Mouse (Mus musculus): Measurements from ENCODE around the gene Ctnnd2. TPM values are rescaled to one million over a fixed set of nuclear protein-coding genes. Genes with fewer than 3 reads are reported as not detected.

Ctnnd2 gene
- total RNA-seq, 2 experiments from 2014 or later: 0.31 to 0.41 TPM

DNA sequence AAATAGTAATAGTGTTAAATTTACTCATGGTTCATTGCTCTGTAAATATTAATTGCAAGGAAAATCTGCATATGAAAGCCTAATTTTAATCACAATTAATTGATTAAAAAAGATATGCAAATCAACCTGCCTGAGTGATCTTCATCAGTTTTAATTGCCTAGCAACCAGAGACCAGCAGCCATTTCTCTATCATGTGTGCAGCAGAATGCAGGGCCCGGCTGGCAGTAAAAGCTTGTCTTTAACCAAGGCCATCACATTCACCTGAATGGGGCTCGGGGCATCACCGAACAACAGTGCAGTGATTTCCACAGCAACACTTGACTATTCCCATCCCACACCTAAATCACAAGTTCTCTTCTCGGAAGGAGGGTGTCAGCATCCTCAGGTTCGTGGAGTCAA is 553.7 kb downstream of the Ctnnd2 start:
- DNase-seq: no peak

DNA sequence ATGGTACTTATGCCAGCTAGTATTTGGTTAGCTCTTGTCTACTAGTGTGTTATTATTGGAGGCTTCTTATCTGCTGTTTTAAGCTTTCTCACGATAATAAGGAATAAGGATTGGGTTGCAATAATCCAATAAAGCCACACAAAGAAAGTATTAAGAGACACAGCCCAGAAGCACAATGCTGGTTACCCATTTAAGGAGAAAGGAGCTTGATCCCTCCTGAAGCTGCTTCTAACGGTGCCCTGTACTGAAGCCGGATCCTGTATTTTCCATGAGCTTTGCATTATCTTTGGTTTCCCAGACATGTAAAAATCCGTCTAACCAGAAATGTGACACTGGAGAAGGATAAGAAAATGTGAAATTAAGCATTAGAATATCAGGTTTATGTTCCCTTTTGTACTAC is 565.8 kb downstream of the Ctnnd2 start:
- no peak for DNase-seq

DNA sequence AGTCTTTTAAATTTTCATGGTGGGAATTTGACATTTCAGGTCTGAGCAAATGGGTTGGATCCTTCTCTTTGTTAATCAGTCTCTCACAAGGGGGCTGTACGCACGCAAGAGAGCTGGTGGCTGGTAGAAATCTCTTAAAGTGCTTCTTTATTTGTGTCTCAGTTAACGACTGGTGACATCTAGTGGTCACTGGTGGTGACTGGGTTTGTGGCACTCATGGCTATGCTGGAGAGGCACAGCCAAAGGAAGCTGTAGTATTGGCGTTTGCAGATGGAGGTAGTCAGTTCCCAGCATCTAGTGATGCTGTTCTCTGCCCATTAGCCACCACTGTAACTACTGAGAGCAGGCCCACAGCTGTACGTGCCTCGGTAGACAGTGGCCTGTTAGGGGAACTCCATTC is 568.3 kb downstream of the Ctnnd2 start:
- DNase-seq: peak; percentile 72

DNA sequence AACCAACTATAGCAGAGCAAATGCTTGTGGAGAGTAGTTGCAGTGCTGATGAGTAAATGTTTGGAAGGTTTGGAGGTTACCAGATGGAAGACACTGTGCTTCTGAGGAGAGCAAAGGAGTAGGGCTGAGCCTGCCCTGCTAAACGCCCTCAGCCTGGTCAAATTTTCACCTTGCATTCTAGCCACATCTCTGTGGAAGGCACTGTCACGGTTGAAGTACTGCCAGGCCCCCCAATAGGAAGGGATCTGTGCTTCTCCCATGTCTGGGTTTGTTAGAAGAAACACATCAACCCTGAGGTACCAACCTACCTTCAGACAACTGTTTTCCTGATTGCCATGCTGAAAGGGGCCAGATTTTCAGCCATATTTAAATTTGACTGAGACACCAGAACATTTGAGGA is 585.6 kb downstream of the Ctnnd2 start:
- no peak for DNase-seq

DNA sequence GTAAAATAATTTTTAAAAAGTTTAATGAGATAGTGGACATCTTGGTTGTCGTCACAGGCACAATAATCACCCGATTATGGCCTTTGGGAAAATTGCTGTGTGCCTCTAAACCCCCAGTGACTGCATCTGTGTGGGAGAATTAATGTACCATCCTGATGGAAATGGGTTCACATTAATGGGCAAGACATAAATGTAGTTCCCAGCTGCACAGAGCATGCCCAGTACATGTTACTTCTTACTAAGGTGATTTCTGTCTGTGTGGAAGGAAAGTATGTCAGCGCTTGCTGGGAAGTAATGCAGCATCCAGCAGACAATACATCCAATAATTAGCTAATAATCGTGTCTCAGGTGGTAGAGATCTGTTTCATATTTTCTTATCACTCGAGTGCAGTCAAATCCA is 589.8 kb downstream of the Ctnnd2 start:
- no peak for DNase-seq

DNA sequence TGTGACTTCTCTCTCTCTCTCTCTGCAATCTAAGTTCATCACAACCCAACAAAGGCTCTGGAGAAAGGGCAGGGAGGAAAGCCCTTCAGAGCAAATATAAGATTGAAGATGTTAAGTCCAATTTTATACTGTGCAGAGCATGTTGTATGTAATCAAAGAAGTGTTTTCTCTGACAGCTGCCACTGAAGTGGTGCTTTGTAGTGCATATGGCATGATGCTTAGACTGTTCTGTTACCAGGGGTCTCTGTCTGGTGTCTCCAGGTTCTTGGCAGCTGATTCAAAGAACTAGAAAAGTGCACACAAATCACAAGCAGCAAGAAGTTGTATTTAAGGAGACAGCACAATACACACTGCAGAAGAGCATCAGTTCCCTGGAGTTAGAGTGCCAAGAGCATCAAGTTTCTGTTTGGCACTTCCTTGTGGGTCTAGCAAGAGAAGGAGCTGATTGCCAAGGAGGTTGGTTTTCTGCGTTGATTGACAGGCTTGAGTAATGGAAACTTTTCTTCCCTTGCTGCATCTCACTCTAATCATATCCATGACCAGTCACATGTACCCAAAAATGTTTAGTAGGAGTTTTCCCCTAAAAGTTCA is 590.4 kb downstream of the Ctnnd2 start:
- DNase-seq: no peak

DNA sequence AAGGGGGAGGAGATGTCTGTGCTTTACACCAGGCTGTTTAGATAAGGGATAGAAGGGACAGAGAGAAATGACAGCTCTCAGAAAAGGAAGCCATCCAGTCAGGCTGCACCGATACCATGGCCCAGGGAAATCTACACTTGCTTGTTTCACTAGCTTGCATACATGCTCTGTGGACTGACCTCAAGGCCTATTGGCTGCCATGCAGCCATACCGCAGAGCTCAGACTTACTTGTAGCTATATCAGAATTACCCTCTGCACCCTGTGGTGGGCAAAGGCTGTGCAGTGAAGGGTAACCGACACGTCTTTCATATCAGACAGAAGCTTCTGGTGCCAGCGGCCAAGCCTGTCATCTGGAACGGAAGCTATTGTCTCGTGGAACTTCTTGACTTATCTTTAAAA is 604.5 kb downstream of the Ctnnd2 start:
- DNase-seq: no peak

DNA sequence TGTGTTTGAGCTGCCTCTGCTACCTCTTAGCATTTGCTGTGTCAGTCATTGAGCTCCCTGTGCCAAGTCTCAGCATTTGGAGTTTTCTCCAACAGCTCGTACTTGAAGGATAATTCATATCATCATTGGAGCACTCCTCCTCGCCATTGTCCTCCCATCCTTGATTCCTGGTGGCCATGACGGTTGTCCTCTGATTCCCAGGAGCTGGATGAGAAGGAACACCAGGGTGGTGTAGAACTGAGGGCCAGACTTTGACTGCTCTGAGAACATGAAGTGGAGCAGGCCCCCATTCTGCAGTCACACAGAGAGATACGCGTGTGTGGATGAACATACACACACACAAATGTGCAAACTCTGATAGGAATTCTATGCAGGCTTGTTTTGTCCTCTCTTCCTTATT is 605.4 kb downstream of the Ctnnd2 start:
- DNase-seq: no peak

DNA sequence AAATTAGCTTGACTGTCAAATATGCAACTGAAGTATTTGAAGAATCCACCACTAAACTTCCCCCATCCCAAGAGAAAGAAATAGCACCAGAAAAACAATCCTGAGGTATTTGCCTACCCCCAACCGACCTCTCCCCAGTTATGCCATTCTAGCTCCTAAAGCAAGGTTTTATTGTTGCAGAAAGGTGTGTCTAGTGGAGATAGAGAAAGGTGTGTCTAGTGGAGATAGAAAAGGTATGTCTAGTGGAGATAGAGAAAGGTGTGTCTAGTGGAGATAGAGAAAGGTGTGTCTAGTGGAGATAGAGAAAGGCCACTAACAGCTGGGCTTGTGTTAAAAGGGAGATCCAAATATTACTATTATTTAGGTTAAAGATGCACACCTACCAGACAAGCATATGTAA is 607.5 kb downstream of the Ctnnd2 start:
- no peak for DNase-seq

DNA sequence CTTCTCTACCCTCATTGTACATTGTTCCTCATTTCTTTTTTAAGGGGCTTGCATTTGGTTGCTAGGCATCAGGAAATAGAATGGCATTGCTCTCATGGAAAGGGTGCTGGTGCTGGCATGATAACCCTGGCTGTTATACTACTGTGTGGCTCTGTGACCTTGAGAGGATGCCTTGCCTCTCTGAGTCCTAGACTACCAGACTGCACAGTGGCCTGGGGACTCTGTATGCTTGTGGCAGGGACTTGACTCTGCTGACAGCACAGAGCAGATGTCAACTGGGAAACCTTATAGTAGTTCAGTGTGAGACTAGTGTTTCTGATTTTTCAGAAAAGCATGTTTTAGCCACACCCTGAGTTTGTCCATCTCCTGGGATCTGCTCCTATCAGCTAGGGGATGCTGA is 608.6 kb downstream of the Ctnnd2 start:
- no peak for DNase-seq

DNA sequence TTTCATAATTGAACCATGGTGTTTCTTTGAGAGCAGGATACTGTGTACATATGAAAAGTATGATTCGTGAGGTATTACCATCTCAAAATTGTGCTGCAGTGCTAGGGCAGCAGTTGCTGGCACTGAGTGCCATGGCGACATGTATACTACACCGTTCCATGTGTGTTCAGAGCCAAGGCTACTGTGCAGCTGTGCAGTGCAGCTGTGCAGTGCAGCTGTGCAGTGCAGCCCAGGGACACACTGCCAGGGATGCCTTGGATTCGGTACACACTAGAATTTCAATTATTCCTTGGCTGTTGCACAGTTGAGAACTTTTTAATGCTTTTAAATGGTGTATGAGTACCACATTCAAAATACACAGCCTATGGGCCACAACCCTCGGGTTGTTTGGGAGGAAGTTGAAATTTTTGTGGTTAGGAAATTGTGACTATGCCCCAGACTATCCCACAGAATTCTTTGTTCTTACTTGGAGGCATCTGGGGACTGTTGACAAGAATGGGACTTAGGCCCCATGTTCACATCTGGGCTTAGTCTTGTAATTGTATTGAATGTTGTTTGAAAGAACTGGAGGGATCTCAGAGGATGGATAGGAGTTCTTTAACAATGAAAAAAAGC is 613.4 kb downstream of the Ctnnd2 start:
- DNase-seq: no peak

DNA sequence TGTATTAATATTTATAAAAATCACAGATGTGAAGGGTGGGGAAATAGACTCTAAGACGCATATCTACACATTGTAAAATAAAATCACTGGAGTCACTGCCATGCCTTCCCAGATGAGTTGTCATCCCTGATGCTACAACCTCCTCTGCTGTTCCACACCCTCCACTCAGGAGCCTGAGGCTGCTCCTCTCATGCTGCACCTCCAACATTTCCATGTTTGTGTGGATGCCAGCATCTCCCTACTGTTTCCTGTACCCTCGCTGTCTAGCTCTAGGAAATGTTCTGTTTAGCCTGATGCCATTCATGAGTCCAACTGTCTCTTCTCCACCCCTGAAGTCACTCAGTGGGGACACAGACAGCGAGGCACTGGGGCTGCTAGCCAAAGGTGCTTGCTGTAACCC is 620.9 kb downstream of the Ctnnd2 start:
- DNase-seq: no peak

DNA sequence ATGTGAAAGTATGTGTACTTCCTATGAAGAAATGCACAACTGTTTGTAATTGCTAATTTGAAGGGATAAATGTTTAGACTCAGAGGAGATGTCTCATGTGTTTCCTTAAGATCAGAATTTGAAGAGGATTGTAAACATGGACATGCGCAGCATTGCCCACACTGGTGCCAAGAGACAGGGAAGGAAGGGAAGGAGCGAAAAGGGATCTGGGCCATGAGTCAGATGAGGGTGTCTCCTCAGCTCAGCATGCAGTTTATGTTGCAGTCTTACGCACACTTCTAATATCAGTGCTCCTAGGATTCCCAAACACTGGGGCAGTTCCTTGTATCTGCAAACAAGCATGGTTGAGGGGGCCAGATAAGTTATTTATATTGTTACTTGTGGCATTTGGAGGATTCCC is 623.3 kb downstream of the Ctnnd2 start:
- DNase-seq: no peak

DNA sequence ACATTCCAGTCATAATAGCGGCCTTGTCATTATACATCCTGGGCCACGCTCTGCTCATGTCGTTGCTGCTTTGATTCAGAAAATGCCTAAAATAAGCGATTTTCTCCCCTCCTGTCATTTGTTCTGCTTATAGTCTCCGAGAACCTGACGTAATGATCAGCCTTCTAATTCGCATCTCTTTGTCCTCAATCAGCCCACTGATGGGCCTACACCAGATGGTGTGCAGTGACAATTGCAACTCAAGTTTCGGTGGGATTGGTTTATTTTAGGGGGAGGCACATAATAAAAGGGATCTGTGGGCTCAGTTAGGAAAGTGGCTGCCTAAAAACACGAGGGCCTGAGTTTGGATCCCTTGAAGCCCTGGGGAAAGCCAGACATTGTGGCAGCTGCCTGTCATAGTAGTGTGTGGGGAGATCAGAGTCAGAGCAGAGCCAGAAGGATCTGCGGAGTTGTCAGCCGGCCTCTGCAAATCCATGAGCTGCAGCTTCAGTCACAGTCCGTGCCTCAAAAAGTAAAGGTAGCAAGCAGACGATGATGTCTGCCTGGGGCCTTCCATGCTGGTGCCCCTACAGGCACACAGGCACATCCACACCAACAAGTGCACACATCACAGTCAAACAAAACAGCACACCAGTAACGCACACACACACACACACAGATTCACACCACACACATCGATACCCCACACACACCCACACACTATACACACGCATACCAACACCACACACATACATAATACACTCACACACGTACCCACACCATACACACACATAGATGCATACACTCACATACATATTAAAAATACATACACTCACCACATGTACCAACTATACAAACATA is 655.3 kb downstream of the Ctnnd2 start:
- DNase-seq: no peak

DNA sequence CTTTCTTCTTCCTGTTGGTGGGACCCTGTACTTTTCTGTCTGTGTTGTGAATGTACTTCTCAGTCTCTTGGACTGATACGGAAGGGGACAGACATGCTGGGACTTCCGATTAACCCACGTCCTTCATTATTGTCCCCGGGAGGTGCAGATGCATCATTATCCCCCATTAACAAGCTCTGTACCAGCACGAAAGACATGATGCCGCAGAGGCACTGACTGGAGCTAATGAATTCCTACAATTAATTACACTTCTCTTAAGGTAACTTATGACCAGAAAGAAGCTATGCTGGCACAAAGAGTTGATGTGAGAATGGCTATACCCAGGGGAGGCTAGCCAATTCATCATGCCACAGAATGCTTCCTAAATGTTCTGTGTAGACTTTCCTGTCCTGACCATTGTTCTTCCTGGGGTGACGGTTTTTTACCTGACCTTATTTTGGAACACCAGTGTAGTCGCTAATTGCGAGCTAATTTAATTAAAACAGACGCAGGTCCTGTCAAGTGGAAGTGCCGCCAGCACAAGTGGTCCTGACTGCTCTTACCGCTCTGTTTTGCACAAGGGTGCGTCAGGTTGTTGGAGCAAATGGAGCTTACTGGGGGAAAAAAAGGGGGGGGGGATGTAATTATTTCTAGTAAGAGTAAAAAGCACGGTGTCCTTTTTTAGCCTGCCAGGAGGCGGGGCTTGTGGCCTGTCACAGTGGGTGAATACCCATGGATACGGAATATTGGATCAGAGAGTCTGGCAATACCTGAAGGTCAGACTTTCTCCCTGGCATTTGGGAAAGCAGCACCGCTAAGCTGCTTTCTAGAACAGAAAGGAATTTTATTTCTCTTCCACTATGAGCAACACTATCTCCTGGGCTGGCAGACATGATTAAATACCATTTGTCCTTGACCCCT is 685.1 kb downstream of the Ctnnd2 start:
- DNase-seq: no peak

DNA sequence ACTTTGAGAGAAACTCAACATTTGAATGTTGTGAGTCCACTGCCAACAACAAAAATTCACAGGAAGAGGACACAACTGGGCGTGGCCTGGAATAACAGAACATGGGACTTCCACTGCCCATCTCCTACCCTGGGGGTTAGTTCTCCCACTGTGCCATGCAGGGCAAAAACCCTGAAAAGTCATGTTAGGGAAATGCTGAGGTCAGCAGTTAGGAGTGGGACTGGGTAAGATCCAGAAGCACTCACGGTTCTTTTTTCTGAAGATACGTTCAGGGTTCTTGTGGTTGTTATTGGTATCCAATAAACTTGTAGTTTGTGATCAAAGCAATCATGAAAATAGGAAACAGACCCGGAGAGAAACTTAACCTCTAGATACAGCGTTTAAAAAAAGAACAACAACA is 695.0 kb downstream of the Ctnnd2 start:
- DNase-seq: no peak

DNA sequence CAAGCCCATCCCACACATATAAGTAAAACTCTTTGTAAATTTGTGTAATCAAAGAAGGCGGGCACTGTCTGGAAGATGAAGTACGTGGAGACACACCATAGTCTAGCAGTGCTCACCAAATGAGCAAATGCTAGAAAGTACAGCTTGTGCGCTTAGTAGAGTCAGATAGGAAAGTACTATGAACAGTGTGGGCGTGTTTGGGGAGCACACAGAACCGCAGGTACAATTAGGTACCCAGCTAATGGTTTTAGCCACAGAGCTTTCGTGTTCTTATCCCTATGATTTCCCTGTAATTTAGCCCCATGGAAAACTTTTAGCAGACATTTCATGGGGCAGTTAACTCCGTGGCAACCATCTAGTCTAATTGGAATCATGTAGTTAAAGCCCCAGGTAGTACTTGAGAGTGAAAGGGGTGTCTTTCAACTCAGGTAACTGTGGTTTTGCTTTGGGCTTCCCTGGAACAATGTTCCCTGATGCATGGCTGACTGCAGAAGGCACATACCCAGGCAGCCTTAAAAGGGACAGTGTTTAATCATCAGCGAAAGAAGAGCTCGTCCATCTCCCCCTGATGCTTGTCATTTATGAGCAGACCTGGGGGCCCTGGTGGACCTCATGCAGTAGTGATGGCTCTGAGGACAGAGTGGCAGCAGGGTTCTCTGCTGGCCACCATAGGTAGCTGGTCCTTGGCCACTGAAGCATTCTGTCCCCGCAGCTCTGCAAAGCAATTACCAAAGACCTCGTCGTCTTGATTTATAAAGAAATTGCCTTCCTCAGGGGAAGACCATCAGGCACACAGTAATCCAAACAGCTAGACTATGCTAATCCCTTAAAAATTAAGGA is 697.5 kb downstream of the Ctnnd2 start:
- no peak for DNase-seq

DNA sequence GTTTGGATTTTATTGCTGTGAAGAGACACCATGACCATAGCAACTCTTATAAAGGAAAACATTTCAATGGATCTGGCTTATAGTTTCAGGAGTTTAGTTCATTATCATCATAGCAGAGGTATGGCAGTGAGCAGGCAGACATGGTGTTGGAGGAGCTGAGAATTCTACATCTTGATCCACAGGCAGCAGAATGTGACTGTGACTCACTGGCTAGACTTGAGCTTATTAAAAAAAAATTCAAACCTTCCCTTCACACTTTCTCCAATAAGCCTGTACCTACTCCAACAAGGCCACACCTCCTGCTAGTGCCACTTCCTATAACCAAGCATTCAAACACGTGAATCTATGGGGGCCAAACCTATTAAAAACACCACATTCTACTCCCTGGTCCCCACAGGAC is 703.1 kb downstream of the Ctnnd2 start:
- no peak for DNase-seq

DNA sequence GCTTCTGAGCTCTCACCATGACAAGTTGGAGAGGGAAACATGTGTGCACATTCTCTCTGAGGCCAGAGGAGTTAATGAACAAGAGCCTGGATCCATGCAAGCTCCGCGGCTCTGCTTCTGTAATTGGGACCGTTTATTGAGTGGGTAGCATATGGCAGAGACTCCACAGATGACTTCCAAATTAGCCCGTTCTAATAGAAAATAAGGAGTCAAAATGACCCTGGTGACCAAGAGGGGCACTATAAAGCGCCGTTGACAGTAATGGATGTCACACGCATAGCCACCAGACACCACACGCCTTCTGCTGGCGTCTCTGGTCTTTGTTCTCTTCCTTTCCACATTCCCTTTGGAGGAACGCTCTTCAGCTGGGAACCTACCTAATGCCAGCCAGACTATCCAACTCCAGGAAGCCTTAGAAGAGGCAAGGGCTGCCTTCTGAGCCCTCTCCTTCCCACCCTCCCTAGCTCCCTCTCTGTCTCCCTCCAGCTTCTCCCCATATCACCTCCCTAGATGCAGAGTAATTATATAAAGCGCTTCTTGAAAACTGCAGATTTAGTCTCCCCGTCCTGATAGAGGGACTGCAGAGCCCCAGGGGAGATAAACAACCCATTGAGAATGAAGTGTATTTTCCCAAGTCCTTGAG is 712.4 kb downstream of the Ctnnd2 start:
- no peak for DNase-seq

DNA sequence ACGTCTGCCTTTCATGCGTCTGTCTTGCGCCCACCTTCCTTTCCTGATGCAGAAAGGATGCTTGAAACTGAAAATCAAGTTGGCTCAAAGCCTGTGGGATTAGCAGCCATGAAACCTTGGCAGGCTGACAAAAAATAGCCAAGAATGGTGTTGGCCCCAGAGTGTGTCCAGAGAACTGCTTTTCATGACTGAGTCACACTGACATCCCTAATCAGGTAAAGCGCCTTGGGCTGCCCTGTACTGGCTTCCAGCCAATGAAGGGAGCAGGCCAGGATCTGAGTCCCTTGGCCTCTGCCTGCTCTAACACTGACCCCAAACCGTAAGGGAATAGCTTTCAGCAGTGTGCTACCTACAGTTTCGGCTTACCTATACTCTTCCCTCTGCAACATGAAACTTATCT is 713.0 kb downstream of the Ctnnd2 start:
- DNase-seq: peak; percentile 64

DNA sequence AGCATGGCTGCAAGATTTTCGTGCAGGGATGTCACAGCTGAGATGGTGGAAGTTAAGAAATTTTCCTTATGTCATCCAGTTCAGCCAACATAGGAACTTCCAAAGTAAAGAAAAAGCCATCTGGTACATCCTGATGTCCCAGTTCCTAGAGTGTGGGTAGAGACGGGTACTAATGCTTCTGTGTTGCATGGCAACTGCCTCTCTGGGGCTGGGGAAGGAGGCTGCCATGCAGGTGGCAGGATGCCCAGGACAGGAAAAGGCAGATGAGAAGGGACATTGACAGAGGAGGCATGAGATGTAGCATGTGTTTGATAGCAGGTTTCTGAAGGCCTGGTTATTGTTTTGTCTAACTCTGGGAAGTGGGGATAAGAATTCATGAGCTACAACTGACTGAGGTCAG is 715.2 kb downstream of the Ctnnd2 start:
- DNase-seq: no peak
